Mouse (Mus musculus) hindbrain, embryonic 12.5 days (tissue): ENCODE data around the gene Trim16. TPM values are rescaled to one million over a fixed set of nuclear protein-coding genes. Genes with fewer than 3 reads are reported as not detected.

Experiments
- ATAC-seq: fragments of 200-750 bp; cut with Nextera tagmentation; 2 replicates; pipeline ENCODE4 v1.8.0; 2017; ENCODE audit warnings: moderate TSS enrichment; ENCODE audit not compliant: low FRiP score
- H3K27ac ChIP-seq: fragments of 300-500 bp; sonication (generic); 2 replicates; pipeline ENCODE4 v1.5.1; 2016; ENCODE audit warnings: mild to moderate bottlenecking
- H3K27me3 ChIP-seq: fragments of 300-500 bp; sonication (generic); 2 replicates; pipeline ENCODE4 v1.6.1; 2016; ENCODE audit warnings: mild to moderate bottlenecking
- H3K36me3 ChIP-seq: fragments of 300-500 bp; sonication (generic); 2 replicates; pipeline ENCODE4 v1.6.1; 2016; ENCODE audit warnings: mild to moderate bottlenecking
- H3K4me1 ChIP-seq: fragments of 300-500 bp; sonication (generic); 2 replicates; pipeline ENCODE4 v1.6.1; 2016
- H3K4me2 ChIP-seq: fragments of 300-500 bp; sonication (generic); replicated peaks from 2 replicates; pipeline ENCODE4 v1.6.1; 2016; ENCODE audit warnings: mild to moderate bottlenecking
- H3K4me3 ChIP-seq: fragments of 300-500 bp; sonication (generic); 2 replicates; pipeline ENCODE4 v1.5.1; 2016; ENCODE audit warnings: mild to moderate bottlenecking
- H3K9ac ChIP-seq: fragments of 300-500 bp; sonication (generic); 2 replicates; pipeline ENCODE4 v1.6.1; 2016; ENCODE audit warnings: mild to moderate bottlenecking, moderate library complexity
- H3K9me3 ChIP-seq: fragments of 300-500 bp; sonication (generic); replicated peaks from 2 replicates; pipeline ENCODE4 v1.6.1; 2016; ENCODE audit warnings: mild to moderate bottlenecking
- WGBS: fragments of 180-500 bp; shearing (Covaris S2); methylation state at CpG from one replicate; pipeline ENCODE4 v1.1.7; 2016; 5-methylcytosine and 5-hydroxymethylcytosine counted together
- polyA plus RNA-seq: library from polyadenylated mRNA; unstranded; fragments of >200 nt; fragmentation: Nextera tagmentation; extraction: Ambion mirVana; gene quantifications from 2 replicates; pipeline ENCODE4 v1.2.1, GENCODE M21; 2016

Gene Trim16
- polyA plus RNA-seq, 1 experiment from 2014 or later = 8.0 TPM

- Histone ChIP-seq H3K27ac (no peak overlapping the region), H3K27me3 (no peaks in the 10 kb centered on the region), H3K4me2 (no peak overlapping the region), H3K9me3 (no peaks in the 10 kb centered on the region), H3K36me3 (no peaks in the 10 kb centered on the region), H3K4me1 (peaks cover 13% of the 10 kb centered on the region), H3K9ac (no peak overlapping the region), H3K4me3 (no peak overlapping the region)
- WGBS = 72% methylated on average over 6 of the region's 6 CpGs
- ATAC-seq = no peak
These were observed 3.4 kb upstream of the Trim16 start for GRCm38 (mm10) chr11:62816591-62816990.

DNA sequence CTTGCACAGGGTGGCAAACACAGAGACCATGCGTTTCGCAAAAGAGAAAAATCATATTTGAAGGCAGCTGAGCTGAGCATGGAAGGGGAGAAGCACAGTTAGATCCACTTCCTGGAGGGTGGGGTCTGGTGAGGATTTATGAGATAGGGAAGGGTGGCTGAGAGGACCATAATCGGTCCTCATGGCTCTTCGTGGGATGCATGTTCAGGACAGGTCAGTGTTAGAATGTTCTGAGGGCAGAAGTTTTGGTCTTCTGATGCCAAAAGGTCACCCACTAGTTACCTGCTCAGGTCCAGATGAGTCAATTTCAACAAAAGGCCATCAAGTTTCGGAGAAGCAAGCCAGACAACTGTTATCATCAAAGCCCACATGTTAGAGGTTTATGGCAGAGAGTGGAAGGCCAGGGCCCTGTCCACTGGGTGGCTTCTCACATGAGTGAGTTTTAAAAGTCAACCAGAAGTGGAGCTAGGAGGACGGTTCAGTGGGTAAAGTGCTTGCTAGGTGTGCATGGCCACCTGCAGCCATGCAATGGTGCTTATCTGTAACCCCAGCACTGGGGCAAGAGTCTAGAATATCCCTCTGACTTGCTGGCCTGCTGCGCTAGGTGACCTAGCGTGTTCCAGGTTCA is 858 bp upstream of the Trim16 start:
- Histone ChIP-seq H3K36me3 (no peaks in the 10 kb centered on the region), H3K9ac (no peak overlapping the region), H3K9me3 (no peaks in the 10 kb centered on the region), H3K4me1 (peaks cover 18% of the 10 kb centered on the region), H3K27me3 (no peaks in the 10 kb centered on the region), H3K4me3 (no peak overlapping the region), H3K27ac (no peak overlapping the region), H3K4me2 (no peak overlapping the region)
- no peak for ATAC-seq
- WGBS = 91% methylated on average over 8 of the region's 8 CpGs

DNA sequence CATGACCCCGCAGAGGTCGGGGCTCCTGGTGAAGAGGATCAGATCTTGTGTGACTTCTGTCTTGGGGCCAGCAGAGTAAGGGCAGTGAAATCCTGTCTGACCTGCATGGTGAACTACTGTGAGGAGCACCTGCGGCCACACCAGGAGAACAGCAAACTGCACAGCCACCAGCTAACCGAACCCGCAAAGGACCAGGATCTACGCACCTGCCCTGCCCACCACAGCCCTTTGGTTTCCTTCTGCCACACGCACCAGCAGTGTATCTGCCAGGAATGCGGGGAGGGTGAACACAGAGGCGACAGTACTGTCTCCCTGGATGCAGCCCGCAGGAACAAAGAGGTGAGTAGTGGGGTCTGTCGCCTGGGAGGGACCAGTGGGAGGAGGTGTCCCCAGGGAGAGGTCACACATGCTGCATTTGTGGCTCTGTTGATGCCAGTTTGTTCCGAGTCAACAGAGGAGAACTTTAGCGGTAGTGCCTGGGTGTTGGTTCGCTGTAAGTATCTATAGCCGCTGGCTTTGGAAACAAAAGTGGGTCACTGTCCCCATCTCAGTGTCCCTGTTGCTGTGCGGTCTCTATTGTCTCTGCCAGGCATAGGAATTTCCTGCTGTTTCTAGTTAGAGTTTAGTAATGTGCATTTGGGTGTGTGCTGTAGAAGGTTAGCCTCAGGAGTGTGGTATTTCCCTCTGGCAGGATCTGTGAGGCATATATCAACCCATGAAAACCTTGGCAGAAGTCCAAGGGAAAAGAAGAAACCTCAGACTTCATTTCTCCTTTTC is 818 bp downstream of the Trim16 start:
- Histone ChIP-seq H3K36me3 (no peaks in the 10 kb centered on the region), H3K4me3 (peak overlapping the region; percentile 41), H3K27me3 (no peaks in the 10 kb centered on the region), H3K4me1 (peaks cover 18% of the 10 kb centered on the region), H3K4me2 (peak overlapping the region; percentile 71), H3K27ac (peak overlapping the region; percentile 64), H3K9me3 (no peaks in the 10 kb centered on the region), H3K9ac (peak overlapping the region; percentile 51)
- WGBS = 17% methylated on average over 16 of the region's 16 CpGs
- peak; percentile 62 for ATAC-seq

- H3K4me2 ChIP-seq = peak overlapping the region; percentile 30
These were observed 1.9 kb downstream of the Trim16 start for GRCm38 (mm10) chr11:62821893-62822292.

DNA sequence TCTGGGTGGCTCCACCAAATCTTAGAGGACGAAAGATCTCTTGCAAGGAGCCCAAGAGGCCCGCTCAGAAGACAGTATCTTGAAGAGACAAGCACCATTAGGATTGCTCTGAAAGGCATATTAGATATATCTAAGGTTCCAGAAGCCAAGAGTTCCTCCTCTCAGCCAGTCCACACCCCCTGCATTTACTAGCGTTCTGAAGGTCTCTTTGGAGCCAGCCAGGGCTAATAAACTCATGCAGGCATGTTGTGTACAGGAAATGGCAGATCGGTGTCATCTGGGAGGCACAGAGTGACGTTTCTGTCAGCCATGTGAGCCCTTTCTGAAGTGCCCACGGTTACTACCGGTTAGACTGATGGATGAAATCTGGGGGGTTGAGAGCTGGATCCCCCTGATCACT is 4.2 kb downstream of the Trim16 start:
- H3K9me3 ChIP-seq = no peaks in the 10 kb centered on the region

More at GRCm38 (mm10) chr11:62821893-62822292, 1.9 kb downstream of the Trim16 start:
- no peak for ATAC-seq
- Histone ChIP-seq H3K4me1 (peaks cover 18% of the 10 kb centered on the region), H3K9ac (no peak overlapping the region), H3K27me3 (no peaks in the 10 kb centered on the region), H3K4me3 (0 out of 2 replicates have a peak overlapping the region, but pooled peaks have one; percentile 2), H3K36me3 (no peaks in the 10 kb centered on the region), H3K27ac (no peak overlapping the region), H3K9me3 (no peaks in the 10 kb centered on the region)
- whole genome bisulfite sequencing = 72% methylated on average over 5 of the region's 5 CpGs

DNA sequence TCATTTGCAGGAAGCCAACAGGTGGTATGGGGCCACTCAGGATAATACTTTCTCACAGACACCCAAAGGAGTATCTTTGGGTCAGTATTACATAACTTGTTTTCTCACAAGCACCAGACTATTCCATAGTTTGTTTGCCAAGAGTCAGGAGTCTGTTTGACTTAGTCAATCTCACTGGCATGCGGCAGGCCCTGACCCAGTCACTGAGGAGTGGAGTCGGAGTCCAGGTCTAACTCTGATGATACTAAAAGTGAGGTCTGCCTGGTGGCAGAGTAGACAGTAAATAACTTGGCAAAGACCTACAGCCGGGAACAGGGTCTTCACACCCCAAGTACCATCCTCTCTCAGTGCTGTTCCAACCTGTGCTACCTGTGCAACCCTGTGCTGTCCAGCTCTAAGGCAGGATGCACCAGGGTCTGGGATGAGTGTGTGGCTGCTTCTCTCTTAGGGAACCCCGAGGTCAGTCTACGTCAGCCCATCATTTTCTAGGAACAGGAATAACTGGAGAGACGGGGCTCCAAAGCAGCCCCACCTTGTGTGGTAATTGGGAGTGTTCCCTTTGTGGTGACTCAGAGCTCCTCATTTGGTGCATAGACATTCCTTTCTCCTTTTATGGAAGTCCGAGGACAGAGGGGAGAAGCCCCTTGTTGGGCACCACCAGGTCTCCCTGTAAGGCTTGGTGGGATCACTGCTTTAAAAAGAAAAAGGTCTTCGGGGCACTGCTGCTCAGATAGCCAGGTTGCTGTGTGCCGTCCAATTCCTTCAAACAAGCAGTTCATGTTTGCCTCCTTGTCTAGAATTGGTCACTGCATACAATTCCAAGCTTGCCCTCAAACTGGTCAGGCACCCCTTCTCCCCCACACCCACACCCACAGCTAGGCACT is 5.4 kb downstream of the Trim16 start:
- no peak overlapping the region for H3K9ac ChIP-seq
- ATAC-seq = no peak

More for the DNA sequence above, 4.2 kb downstream of the Trim16 start:
- Histone ChIP-seq H3K27me3 (no peaks in the 10 kb centered on the region), H3K9ac (no peak overlapping the region), H3K27ac (no peak overlapping the region), H3K4me1 (peaks cover 18% of the 10 kb centered on the region), H3K4me3 (no peak overlapping the region), H3K36me3 (no peaks in the 10 kb centered on the region), H3K4me2 (no peak overlapping the region)
- 75% methylated on average over 7 of the region's 7 CpGs for WGBS
- ATAC-seq = no peak

DNA sequence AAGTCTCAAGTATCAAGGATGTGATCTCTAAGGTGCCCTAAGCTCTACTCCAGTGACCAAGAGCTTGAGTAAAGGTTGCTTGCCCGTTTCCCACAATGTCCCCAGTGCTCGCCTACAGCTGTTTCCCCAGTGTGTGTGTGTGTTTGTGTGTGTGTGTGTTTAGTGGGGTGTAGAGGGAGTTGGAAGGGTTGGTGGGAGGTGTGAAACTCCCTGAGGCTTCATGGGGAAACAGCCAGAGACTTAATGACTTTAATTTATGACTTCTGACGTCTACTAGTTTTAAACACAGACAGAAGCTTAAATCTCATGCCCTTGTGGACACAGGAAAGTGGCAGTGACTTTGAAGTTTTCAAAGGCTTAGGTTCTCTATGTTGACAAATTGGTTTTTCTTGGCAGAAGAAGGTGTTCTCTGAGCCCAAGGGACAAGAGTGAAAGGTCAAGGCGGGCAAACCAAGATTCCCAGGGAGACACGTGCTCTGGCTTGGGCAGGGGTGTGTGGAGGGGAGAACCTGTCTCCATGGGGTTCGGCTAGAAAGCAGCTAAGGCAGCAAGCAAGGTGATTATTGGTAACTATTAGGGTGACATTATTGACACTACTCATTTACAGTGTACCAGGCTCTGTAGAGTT is 6.2 kb downstream of the Trim16 start:
- no peak overlapping the region for H3K4me3 ChIP-seq
- WGBS = 80% methylated on average over 6 of the region's 6 CpGs
- ATAC-seq = no peak
- H3K36me3 ChIP-seq = no peaks in the 10 kb centered on the region
- H3K4me2 ChIP-seq = no peak overlapping the region
- H3K4me1 ChIP-seq = peaks cover 6% of the 10 kb centered on the region; the same call in 1 of the 2 replicates
- H3K9ac ChIP-seq = no peak overlapping the region
- no peaks in the 10 kb centered on the region for H3K27me3 ChIP-seq
- no peak overlapping the region for H3K27ac ChIP-seq
- no peaks in the 10 kb centered on the region for H3K9me3 ChIP-seq

More for the DNA sequence above, 5.4 kb downstream of the Trim16 start:
- no peaks in the 10 kb centered on the region for H3K9me3 ChIP-seq
- H3K4me2 ChIP-seq = no peak overlapping the region
- H3K4me1 ChIP-seq = peaks cover 13% of the 10 kb centered on the region
- no peak overlapping the region for H3K27ac ChIP-seq
- 84% methylated on average over 9 of the region's 9 CpGs for WGBS
- no peaks in the 10 kb centered on the region for H3K27me3 ChIP-seq
- no peak overlapping the region for H3K4me3 ChIP-seq
- no peaks in the 10 kb centered on the region for H3K36me3 ChIP-seq

GRCm38 (mm10) chr11:62827135-62827534 is 7.1 kb downstream of the Trim16 start:
- ATAC-seq = no peak
- WGBS = 87% methylated on average over 4 of the region's 4 CpGs
- no peak overlapping the region for H3K27ac ChIP-seq
- no peaks in the 10 kb centered on the region for H3K36me3 ChIP-seq
- H3K4me2 ChIP-seq = no peak overlapping the region
- H3K9ac ChIP-seq = no peak overlapping the region
- no peaks in the 10 kb centered on the region for H3K4me1 ChIP-seq
- H3K4me3 ChIP-seq = no peak overlapping the region
- no peaks in the 10 kb centered on the region for H3K27me3 ChIP-seq
- H3K9me3 ChIP-seq = no peaks in the 10 kb centered on the region

- Histone ChIP-seq H3K4me2 (no peak overlapping the region), H3K27ac (no peak overlapping the region), H3K9me3 (no peaks in the 10 kb centered on the region), H3K27me3 (no peaks in the 10 kb centered on the region), H3K4me1 (no peaks in the 10 kb centered on the region), H3K4me3 (no peak overlapping the region), H3K36me3 (no peaks in the 10 kb centered on the region), H3K9ac (no peak overlapping the region)
- no peak for ATAC-seq
- WGBS = 95% methylated on average over 3 of the region's 3 CpGs
These were observed 7.9 kb downstream of the Trim16 start for GRCm38 (mm10) chr11:62827911-62828310.

DNA sequence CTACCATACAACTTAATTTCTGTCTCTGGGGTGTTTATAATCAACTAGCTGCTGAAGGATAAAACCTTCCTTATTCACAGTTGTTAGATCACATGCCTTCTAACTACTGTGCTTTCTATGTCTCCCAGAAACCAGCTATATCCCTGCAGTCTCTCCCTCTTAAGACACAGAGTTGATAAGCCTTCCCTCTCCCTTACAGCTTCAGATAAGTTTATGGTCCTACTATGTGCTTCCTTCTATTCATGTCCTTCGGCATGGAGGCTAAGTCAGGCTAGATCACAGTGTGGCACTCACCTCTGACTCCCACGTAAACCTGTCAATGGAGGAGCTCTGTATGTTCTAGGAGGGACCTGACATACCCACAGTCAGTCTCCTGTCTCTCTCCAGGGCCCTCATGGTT is 10.4 kb downstream of the Trim16 start:
- no peak for ATAC-seq
- Histone ChIP-seq H3K4me3 (no peak overlapping the region), H3K9ac (no peak overlapping the region), H3K27me3 (no peaks in the 10 kb centered on the region), H3K9me3 (no peaks in the 10 kb centered on the region), H3K36me3 (no peaks in the 10 kb centered on the region), H3K4me1 (no peaks in the 10 kb centered on the region), H3K4me2 (no peak overlapping the region), H3K27ac (no peak overlapping the region)
- WGBS = 79% methylated on average over 2 of the region's 2 CpGs

DNA sequence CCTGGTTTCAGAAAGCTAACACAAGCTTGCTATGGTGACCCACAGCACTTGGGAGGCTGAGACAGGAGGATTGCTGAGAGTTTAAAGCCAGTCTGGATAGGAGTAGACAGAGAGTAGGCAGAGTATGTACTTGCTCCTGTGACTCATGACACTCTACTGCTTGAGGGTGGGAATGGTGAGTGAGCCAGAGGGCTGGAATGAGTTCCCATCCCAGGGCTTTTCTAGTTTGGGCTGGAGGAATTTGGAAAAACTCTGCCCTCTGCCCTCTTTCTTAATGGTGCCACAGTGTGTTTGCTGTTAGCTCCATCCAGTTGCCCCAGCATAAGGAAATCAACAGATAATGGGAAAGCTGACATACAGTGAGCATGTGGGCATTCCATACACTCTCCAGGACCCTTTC is 11.9 kb downstream of the Trim16 start:
- ATAC-seq = no peak
- Histone ChIP-seq H3K9me3 (no peaks in the 10 kb centered on the region), H3K27me3 (no peaks in the 10 kb centered on the region), H3K9ac (no peak overlapping the region), H3K27ac (no peak overlapping the region), H3K4me3 (no peak overlapping the region), H3K4me2 (no peak overlapping the region), H3K4me1 (no peaks in the 10 kb centered on the region), H3K36me3 (no peaks in the 10 kb centered on the region)

DNA sequence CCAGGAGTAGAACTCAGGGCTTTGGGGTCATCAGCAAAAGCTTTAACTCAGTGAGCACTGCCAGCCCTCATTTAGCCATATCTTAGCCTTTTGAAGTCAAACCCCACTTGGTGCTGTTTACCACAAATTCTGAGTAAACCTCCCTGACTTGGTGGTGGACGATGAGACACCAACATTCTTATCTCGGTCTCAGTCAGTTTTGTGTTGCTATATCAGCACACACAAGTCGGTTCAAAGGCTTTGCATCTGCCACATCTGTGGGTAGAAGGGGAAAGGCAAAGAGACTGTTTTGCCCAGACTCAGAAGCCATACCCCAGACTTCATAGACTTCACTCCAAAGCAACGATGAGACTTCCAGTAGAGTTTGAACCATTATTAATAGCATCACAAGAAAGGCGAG is 24.5 kb downstream of the Trim16 start:
- 90% methylated on average over 5 of the region's 5 CpGs for WGBS

More for the DNA sequence above, 24.5 kb downstream of the Trim16 start:
- 0 out of 2 replicates have a peak, but pooled peaks cover 2% of the 10 kb centered on the region for H3K4me1 ChIP-seq
- no peaks in the 10 kb centered on the region for H3K27me3 ChIP-seq
- no peaks in the 10 kb centered on the region for H3K9me3 ChIP-seq
- ATAC-seq = no peak
- 0 out of 2 replicates have a peak, but pooled peaks cover 7% of the 10 kb centered on the region for H3K36me3 ChIP-seq
- H3K9ac ChIP-seq = no peak overlapping the region
- no peak overlapping the region for H3K27ac ChIP-seq
- no peak overlapping the region for H3K4me2 ChIP-seq
- no peak overlapping the region for H3K4me3 ChIP-seq
